Mouse (Mus musculus): ENCODE data around the gene Fmc1.

DNA sequence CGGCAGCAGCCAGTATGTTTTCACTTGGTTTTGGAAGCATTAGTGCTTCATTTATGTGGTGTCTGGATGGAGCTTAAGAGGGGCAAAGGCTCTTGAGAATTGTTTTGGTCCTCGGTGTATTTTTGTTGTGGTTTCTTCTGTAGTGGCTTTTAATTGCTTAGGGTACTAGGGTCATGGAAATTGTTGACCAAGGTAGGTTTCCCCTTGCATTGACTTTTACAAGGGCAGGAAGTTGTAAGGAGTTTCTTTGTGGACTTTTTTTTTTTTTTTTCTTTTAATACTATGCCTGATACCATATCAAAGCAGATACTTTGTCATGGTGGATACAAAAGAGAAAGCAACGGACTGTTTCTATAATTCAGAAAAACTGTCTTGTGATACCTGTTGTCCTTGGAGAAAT is 48.4 kb downstream of the Fmc1 start:
- TF ChIP-seq POLR2A (IDR thresholded peaks at IDR 0.05; ENCODE audit: low read depth, low read length): no peak
- TF ChIP-seq CTCF (IDR thresholded peaks at IDR 0.05; ENCODE audit: extremely low read depth, insufficient read depth, insufficient read length, insufficient replicate concordance): no peak
